Mouse (Mus musculus) brain, embryonic 14.5 days (tissue): Measurements from ENCODE around the gene Cela1.

ENCODE experiments used
- CTCF ChIP-seq: fragments of 200-500 bp; IDR thresholded peaks from 2 replicates; pipeline ENCODE4 v1.5.1; 2012; ENCODE audit warnings: inconsistent platforms, mild to moderate bottlenecking, moderate library complexity, borderline replicate concordance; ENCODE audit not compliant: insufficient read depth, insufficient read length; ENCODE audit errors: extremely low read depth
- POLR2A ChIP-seq: fragments of 200-500 bp; IDR thresholded peaks from 2 replicates; pipeline ENCODE4 v1.6.1; 2012; ENCODE audit warnings: mild to moderate bottlenecking, inconsistent platforms, borderline replicate concordance; ENCODE audit not compliant: poor library complexity, insufficient read depth, insufficient read length, severe bottlenecking; ENCODE audit errors: extremely low read depth

- TF ChIP-seq CTCF (no peak), POLR2A (no peak)
Observed at GRCm38 (mm10) chr15:100708433-100709078, 20.8 kb upstream of the Cela1 start.
